Mouse (Mus musculus) forebrain, postnatal 0 days (tissue): ENCODE data around the gene Bik. TPM values are rescaled to one million over a fixed set of nuclear protein-coding genes. Genes with fewer than 3 reads are reported as not detected.

Experiments
- ATAC-seq: fragments of 200-750 bp; cut with Nextera tagmentation; 2 replicates; pipeline ENCODE4 v1.8.0; 2017; ENCODE audit warnings: mild to moderate bottlenecking, moderate library complexity
- DNase-seq: peaks from one replicate; pipeline ENCODE4 v3.0.0-alpha.2; 2015
- H3K27ac ChIP-seq: fragments of 300-500 bp; sonication (generic); 2 replicates; pipeline ENCODE4 v1.5.1; 2014; ENCODE audit warnings: low read depth, mild to moderate bottlenecking, antibody characterized with exemption, low read length, moderate library complexity, mixed read lengths
- H3K27me3 ChIP-seq: fragments of 300-500 bp; sonication (generic); 2 replicates; pipeline ENCODE4 v1.6.1; 2014; ENCODE audit warnings: mild to moderate bottlenecking, low read length, mixed read lengths; ENCODE audit not compliant: insufficient read depth
- H3K36me3 ChIP-seq: fragments of 300-500 bp; sonication (generic); 2 replicates; pipeline ENCODE4 v1.6.1; 2014; ENCODE audit warnings: mild to moderate bottlenecking, moderate library complexity; ENCODE audit not compliant: insufficient read depth
- H3K4me1 ChIP-seq: fragments of 300-500 bp; sonication (generic); 2 replicates; pipeline ENCODE4 v1.6.1; 2014; ENCODE audit warnings: antibody characterized with exemption; ENCODE audit not compliant: insufficient read depth
- H3K4me2 ChIP-seq: fragments of 300-500 bp; sonication (generic); 2 replicates; pipeline ENCODE4 v1.6.1; 2014; ENCODE audit warnings: low read depth, mild to moderate bottlenecking, moderate library complexity
- H3K4me3 ChIP-seq: fragments of 300-500 bp; sonication (generic); 2 replicates; pipeline ENCODE4 v1.5.1; 2014; ENCODE audit warnings: low read depth, low read length, mixed read lengths
- H3K9ac ChIP-seq: fragments of 300-500 bp; sonication (generic); 2 replicates; pipeline ENCODE4 v1.6.1; 2014; ENCODE audit warnings: mild to moderate bottlenecking
- H3K9me3 ChIP-seq: fragments of 300-500 bp; sonication (generic); 2 replicates; pipeline ENCODE4 v1.6.1; 2016; ENCODE audit warnings: low read length
- CTCF ChIP-seq: sonication (generic); IDR thresholded peaks from 2 replicates; pipeline ENCODE4 v1.5.1; 2016; ENCODE audit warnings: antibody characterized with exemption, control low read depth, low read depth
- WGBS: fragments of 180-500 bp; shearing (Covaris S2); extraction: QIAGEN DNeasy Blood & Tissue Kit; methylation state at CpG from one replicate; pipeline ENCODE4 v1.1.7; 2014; 5-methylcytosine and 5-hydroxymethylcytosine counted together
- polyA plus RNA-seq: library from polyadenylated mRNA; unstranded; fragments of >200 nt; fragmentation: Nextera tagmentation; extraction: Ambion mirVana; gene quantifications from 2 replicates; pipeline ENCODE4 v1.2.1, GENCODE M21; 2015
- total RNA-seq: library from RNA; depleted of rRNA; stranded (reverse); fragments of >200 nt; gene quantifications from 2 replicates; pipeline ENCODE4 v1.2.3, GENCODE M21; 2014

Bik gene
- total and polyA plus RNA-seq, 2 experiments from 2014 or later: 0.33 TPM; not detected in 1

GRCm38 (mm10) chr15:83582931-83583330, 56.3 kb downstream of the Bik start:
- WGBS: 79% methylated on average over 4 of the region's 4 CpGs
- ATAC-seq: no peak
- DNase-seq: no peak
- no peak overlapping the region for H3K4me2 ChIP-seq
- H3K27me3 ChIP-seq: no peaks in the 10 kb centered on the region
- peaks cover 96% of the 10 kb centered on the region for H3K36me3 ChIP-seq
- H3K27ac ChIP-seq: no peak overlapping the region
- H3K4me1 ChIP-seq: no peaks in the 10 kb centered on the region
- no peaks in the 10 kb centered on the region for H3K9me3 ChIP-seq
- H3K9ac ChIP-seq: no peak overlapping the region
- TF ChIP-seq CTCF: no peak
- no peak overlapping the region for H3K4me3 ChIP-seq

- Histone ChIP-seq H3K9ac (no peak overlapping the region), H3K36me3 (peaks cover 94% of the 10 kb centered on the region)
- DNase-seq: no peak
Measured at GRCm38 (mm10) chr15:83583419-83584156, 56.9 kb downstream of the Bik start.

GRCm38 (mm10) chr15:83584741-83585220, 58.1 kb downstream of the Bik start:
- WGBS: 93% methylated on average over 6 of the region's 6 CpGs
- Histone ChIP-seq H3K27ac (no peak overlapping the region), H3K27me3 (no peaks in the 10 kb centered on the region), H3K4me2 (no peak overlapping the region), H3K4me1 (no peaks in the 10 kb centered on the region), H3K36me3 (peaks cover 82% of the 10 kb centered on the region), H3K9ac (no peak overlapping the region), H3K9me3 (no peaks in the 10 kb centered on the region), H3K4me3 (no peak overlapping the region)
- DNase-seq (no peak), ATAC-seq (no peak)
- TF ChIP-seq CTCF: no peak

More at GRCm38 (mm10) chr15:83583419-83584156, 56.9 kb downstream of the Bik start:
- no peak for ATAC-seq
- no peaks in the 10 kb centered on the region for H3K9me3 ChIP-seq
- no peak overlapping the region for H3K4me3 ChIP-seq
- WGBS: 75% methylated on average over 8 of the region's 8 CpGs
- no peak overlapping the region for H3K4me2 ChIP-seq
- H3K4me1 ChIP-seq: no peaks in the 10 kb centered on the region
- peak; percentile 35 for TF ChIP-seq CTCF
- no peak overlapping the region for H3K27ac ChIP-seq
- no peaks in the 10 kb centered on the region for H3K27me3 ChIP-seq

GRCm38 (mm10) chr15:83590841-83591240, 64.2 kb downstream of the Bik start:
- Histone ChIP-seq H3K9ac (no peak overlapping the region), H3K9me3 (no peaks in the 10 kb centered on the region), H3K4me3 (no peak overlapping the region), H3K27me3 (no peaks in the 10 kb centered on the region), H3K4me2 (no peak overlapping the region), H3K27ac (no peak overlapping the region), H3K36me3 (peaks cover 30% of the 10 kb centered on the region), H3K4me1 (peaks cover 16% of the 10 kb centered on the region; the same call in 1 of the 2 replicates)
- no peak for TF ChIP-seq CTCF
- ATAC-seq (no peak), DNase-seq (no peak)
- 90% methylated on average over 4 of the region's 4 CpGs for WGBS

- H3K9me3 ChIP-seq: no peaks in the 10 kb centered on the region
- no peak overlapping the region for H3K27ac ChIP-seq
- no peak overlapping the region for H3K4me2 ChIP-seq
- no peaks in the 10 kb centered on the region for H3K27me3 ChIP-seq
- TF ChIP-seq CTCF: no peak
- H3K4me3 ChIP-seq: no peak overlapping the region
- DNase-seq (no peak), ATAC-seq (no peak)
- no peak overlapping the region for H3K9ac ChIP-seq
- H3K4me1 ChIP-seq: peaks cover 16% of the 10 kb centered on the region; the same call in 1 of the 2 replicates
- H3K36me3 ChIP-seq: peaks cover 21% of the 10 kb centered on the region
- WGBS: 95% methylated on average over 6 of the region's 6 CpGs
Measured at GRCm38 (mm10) chr15:83591758-83592157, 65.1 kb downstream of the Bik start.

- Histone ChIP-seq H3K4me3 (no peak overlapping the region), H3K4me1 (peaks cover 16% of the 10 kb centered on the region; the same call in 1 of the 2 replicates), H3K9ac (no peak overlapping the region), H3K27me3 (no peaks in the 10 kb centered on the region), H3K9me3 (no peaks in the 10 kb centered on the region), H3K36me3 (peaks cover 13% of the 10 kb centered on the region; the same call in 1 of the 2 replicates), H3K4me2 (no peak overlapping the region), H3K27ac (no peak overlapping the region)
- no peak for DNase-seq
- WGBS: 85% methylated on average over 8 of the region's 8 CpGs
- no peak for ATAC-seq
- no peak for TF ChIP-seq CTCF
Measured at GRCm38 (mm10) chr15:83592260-83593188, 65.9 kb downstream of the Bik start.
